ENCODE assay signal across 9 mouse cellular contexts in the genomic region with DNA sequence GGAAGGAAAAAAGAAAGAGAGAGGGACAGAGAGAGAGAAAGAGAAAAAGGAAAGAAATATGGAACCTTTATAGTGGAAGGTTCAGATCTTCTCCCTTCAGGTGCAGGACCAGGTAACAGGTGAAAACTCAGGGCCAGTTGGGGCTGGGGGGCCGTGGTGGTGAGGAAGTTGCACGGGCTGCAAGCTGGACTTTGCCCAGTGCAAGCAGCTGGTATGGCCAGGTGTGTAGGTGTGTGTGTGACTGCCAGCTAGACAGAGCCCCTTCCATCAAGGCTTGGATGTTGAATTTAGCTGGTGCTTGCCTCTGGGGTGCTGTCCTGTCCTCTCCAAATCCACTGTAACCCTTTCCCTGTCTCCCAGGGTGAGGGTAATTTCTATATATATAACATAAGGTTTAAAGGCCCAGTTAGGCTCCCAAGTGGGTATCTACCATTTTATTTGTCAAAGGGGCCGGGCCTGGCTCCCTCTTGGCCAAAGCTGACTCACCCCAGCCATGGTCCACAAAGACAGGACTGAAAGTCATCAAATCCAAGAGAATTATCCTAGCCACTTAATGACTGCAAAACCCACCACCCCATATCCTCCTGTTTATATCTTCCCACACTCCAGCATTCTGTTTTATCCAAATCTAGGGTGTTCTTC. TPM values are rescaled to one million over a fixed set of nuclear protein-coding genes. Genes with fewer than 3 reads are reported as not detected.
A peak's percentile ranks its signal among the peaks of the same experiment; 100 is the strongest.
DNase-seq lines count a peak whose midpoint lies in the region; ATAC-seq and TF ChIP-seq lines count a peak whose summit lies in the region.
"Had no signal": no experiment of that assay in that cellular context is flagged by ENCODE, and none has a peak within 500 bp of the region (broad histone marks: within the 10 kb centered on the region; RNA-seq: fewer than 3 reads in every experiment).

No protein-coding gene starts in this region.

- H3K27ac ChIP-seq in gastrocnemius, adult 2 months: peak overlapping the region; percentile 79
- H3K27ac ChIP-seq in liver, embryonic 12.5 days: no peak overlapping the region

- peaks cover 2% of the 10 kb centered on the region; the same call in 1 of the 2 replicates for H3K36me3 ChIP-seq in liver, embryonic 12.5 days

- no peak for ATAC-seq in liver, embryonic 12.5 days

- WGBS in liver, embryonic 12.5 days (ENCODE audit: insufficient replicate concordance): 47% methylated on average over 3 of the region's 3 CpGs

- no peak for TF ChIP-seq CTCF in gastrocnemius, adult 2 months (IDR thresholded peaks at IDR 0.05)

- H3K4me3 ChIP-seq in gastrocnemius, adult 2 months: peak overlapping the region; percentile 92
- H3K4me3 ChIP-seq in liver, embryonic 12.5 days: peak overlapping the region; percentile 73

- H3K9ac ChIP-seq in liver, embryonic 12.5 days: peak overlapping the region; percentile 78

- H3K9me3 ChIP-seq in liver, embryonic 12.5 days (replicated peaks): no peaks in the 10 kb centered on the region

- H3K27me3 ChIP-seq in liver, embryonic 12.5 days (replicated peaks): peaks cover 22% of the 10 kb centered on the region

- intact Hi-C loops in gastrocnemius, adult 2 months (cut with DNase I): no loop called here

- no peak for DNase-seq in gastrocnemius, adult 2 months
- DNase-seq in gastrocnemius, adult 18-20 months (ENCODE audit: low spot score): no peak
- peak; percentile 22 for DNase-seq in right cerebral cortex, postnatal 25 days
- DNase-seq in right cerebral cortex, postnatal 4 days: no peak
- DNase-seq in testis, postnatal 14 days (ENCODE audit: low spot score): no peak
- no peak for DNase-seq in frontal cortex, postnatal 10 days (ENCODE audit: low spot score in 2 of 2)
- DNase-seq in right cerebral cortex, postnatal 14 days: no peak
- DNase-seq: cerebellum, adult 9-10 months had no signal

- H3K4me1 ChIP-seq in liver, embryonic 12.5 days: peaks cover 23% of the 10 kb centered on the region

- peak overlapping the region; percentile 100 for H3K4me2 ChIP-seq in liver, embryonic 12.5 days

RNA-seq across cellular contexts. Expression of gene Rab3d, which starts 1.0 kb away (rescaled TPM):
- 1 to 10 TPM; 2.6 to 3.5 TPM for total RNA-seq in gastrocnemius, adult 2 months (2021)
- 1 to 10 TPM; 1.9 to 4.3 TPM for total RNA-seq in gastrocnemius, adult 18-20 months (2021)
- 6.5 TPM in 2 replicates for polyA plus RNA-seq in liver, embryonic 12.5 days (2016; fragmentation: Nextera tagmentation; extraction: Ambion mirVana)

RNA-seq across cellular contexts. Expression of gene Ccdc159, which starts 10.3 kb away (rescaled TPM):
- 1 to 10 TPM in 1 of 2 experiments, under 1 TPM in 1; 0.66 to 1.1 TPM for total RNA-seq in gastrocnemius, adult 2 months (2021)
- under 1 TPM; 0.71 to 0.85 TPM for total RNA-seq in gastrocnemius, adult 18-20 months (2021)
- 1.3 and 2.2 TPM in 2 replicates for polyA plus RNA-seq in liver, embryonic 12.5 days (2016; fragmentation: Nextera tagmentation; extraction: Ambion mirVana)

RNA-seq across cellular contexts. Expression of gene Tmem205, which starts 10.4 kb away (rescaled TPM):
- total RNA-seq in gastrocnemius, adult 2 months (2021): 10 to 100 TPM; 11.6 to 11.8 TPM
- 10 to 100 TPM; 10.5 to 13.8 TPM for total RNA-seq in gastrocnemius, adult 18-20 months (2021)
- 39.9 and 41.8 TPM in 2 replicates for polyA plus RNA-seq in liver, embryonic 12.5 days (2016; fragmentation: Nextera tagmentation; extraction: Ambion mirVana)

RNA-seq across cellular contexts. Expression of gene Plppr2, which starts 19.9 kb away (rescaled TPM):
- total RNA-seq in gastrocnemius, adult 2 months (2021): under 1 TPM; 0.36 to 0.98 TPM
- total RNA-seq in gastrocnemius, adult 18-20 months (2021): under 1 TPM; 0.50 to 0.81 TPM
- 2.3 and 3.1 TPM in 2 replicates for polyA plus RNA-seq in liver, embryonic 12.5 days (2016; fragmentation: Nextera tagmentation; extraction: Ambion mirVana)

RNA-seq across cellular contexts. Expression of gene Swsap1, which starts 38.6 kb away (rescaled TPM):
- 1 to 10 TPM; 1.7 to 3.1 TPM for total RNA-seq in gastrocnemius, adult 2 months (2021)
- 1 to 10 TPM; 2.1 to 2.3 TPM for total RNA-seq in gastrocnemius, adult 18-20 months (2021)
- polyA plus RNA-seq in liver, embryonic 12.5 days (2016; fragmentation: Nextera tagmentation; extraction: Ambion mirVana): 2.8 and 3.0 TPM in 2 replicates
